Mouse (Mus musculus) spleen, adult 2 months (tissue): ENCODE data around the gene Itga2b.

Experiments
- CTCF ChIP-seq: fragments of 200-500 bp; IDR thresholded peaks from 2 replicates; pipeline ENCODE4 v1.5.1; 2011; ENCODE audit warnings: mild to moderate bottlenecking, inconsistent platforms; ENCODE audit not compliant: insufficient read depth, insufficient read length, insufficient replicate concordance; ENCODE audit errors: extremely low read depth
- POLR2A ChIP-seq: fragments of 200-500 bp; IDR thresholded peaks from 2 replicates; pipeline ENCODE4 v1.6.1; 2011; ENCODE audit warnings: low read depth, low read length, inconsistent platforms

- no peak for TF ChIP-seq CTCF
- no peak for TF ChIP-seq POLR2A
These were observed 10.2 kb upstream of the Itga2b start for GRCm38 (mm10) chr11:102480111-102480510.
